Mouse (Mus musculus) skeletal muscle tissue, postnatal 0 days (tissue): ENCODE results near the gene Olfr1220. TPM values are rescaled to one million over a fixed set of nuclear protein-coding genes. Genes with fewer than 3 reads are reported as not detected.

ENCODE experiments used
- polyA plus RNA-seq: library from polyadenylated mRNA; unstranded; fragments of >200 nt; fragmentation: Nextera tagmentation; extraction: Ambion mirVana; gene quantifications from 2 replicates; pipeline ENCODE4 v1.2.1, GENCODE M21; 2015

Gene Olfr1220
- polyA plus RNA-seq: not detected in 2 replicates

GRCm38 (mm10) chr2:89106735-89107134, at the start of gene Olfr1220:
Gene Olfr1220 (minus strand): TSS chr2:89106835.

GRCm38 (mm10) chr2:89151460-89151859, 44.8 kb upstream of the Olfr1220 start, which contains the start of gene Olfr1223:
Gene Olfr1223 (minus strand): TSS chr2:89151560.

DNA sequence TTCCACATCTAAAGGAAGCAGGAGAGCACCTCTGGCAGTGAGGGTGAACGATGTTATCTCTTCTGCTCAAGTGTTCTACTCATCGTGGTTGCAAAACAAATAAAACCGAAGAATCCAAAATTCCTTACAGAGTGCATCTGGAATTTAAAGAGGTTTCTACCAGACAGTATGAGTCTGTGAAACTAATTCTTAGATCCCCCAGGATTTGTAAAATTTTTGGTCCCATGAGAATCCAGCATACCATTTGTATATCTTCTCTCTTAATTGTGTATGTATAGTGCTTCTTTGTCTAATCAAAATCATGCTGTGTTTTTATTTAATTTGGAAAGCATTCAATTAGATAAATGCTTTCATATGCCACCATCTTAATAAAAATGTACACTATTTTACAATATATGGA, 26.3 kb upstream of the Olfr1220 start, which contains the start of gene Olfr1222:
Gene Olfr1222, minus strand, starts transcription at position 101 of the 400 bp plus-strand sequence.

GRCm38 (mm10) chr2:89117183-89117582, 10.5 kb upstream of the Olfr1220 start, which contains the start of gene Olfr1221:
Gene Olfr1221 (minus strand): TSS chr2:89117283.

DNA sequence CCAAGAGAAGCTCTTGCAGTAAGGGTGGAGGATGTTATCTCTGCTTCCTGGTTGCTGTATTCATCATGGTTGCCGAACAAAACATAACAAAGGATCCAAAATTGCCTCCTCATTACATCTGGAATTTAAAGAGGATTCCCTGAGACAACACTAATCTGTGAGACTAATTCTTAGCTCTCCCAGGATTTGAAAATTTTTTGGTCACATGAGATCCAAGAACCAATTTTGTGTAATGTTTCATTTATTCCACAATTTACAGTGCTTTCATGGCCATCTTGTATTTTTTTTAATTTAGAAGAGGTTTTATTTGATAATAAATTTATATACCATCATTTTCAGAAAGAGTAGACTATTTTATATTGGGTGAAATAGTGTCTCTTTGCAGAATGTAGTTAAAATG, 23.2 kb downstream of the Olfr1220 start, which contains the start of gene Olfr1219:
Gene Olfr1219, minus strand, starts transcription at position 101 of the 400 bp plus-strand sequence.

GRCm38 (mm10) chr2:89061087-89061486, 45.5 kb downstream of the Olfr1220 start, which contains the start of gene Olfr1218:
Gene Olfr1218 (minus strand): TSS chr2:89061187.

Other genes starting within 250 kb of the Olfr1220 start
- not detected in 2 replicates for gene Olfr1206, start 243.6 kb downstream of the Olfr1220 start, polyA plus RNA-seq
- gene Olfr1208, start 204.5 kb downstream of the Olfr1220 start, polyA plus RNA-seq: not detected in 2 replicates
- gene Olfr1209, start 191.7 kb downstream of the Olfr1220 start, polyA plus RNA-seq: not detected in 2 replicates
- gene Olfr1211, start 168.7 kb downstream of the Olfr1220 start, polyA plus RNA-seq: not detected in 2 replicates
- not detected in 2 replicates for gene Olfr1212, start 152.9 kb downstream of the Olfr1220 start, polyA plus RNA-seq
- gene Gm13762, start 126.6 kb downstream of the Olfr1220 start, polyA plus RNA-seq: not detected in 2 replicates
- not detected in 2 replicates for gene Olfr1214, start 114.2 kb downstream of the Olfr1220 start, polyA plus RNA-seq
- not detected in 2 replicates for gene Olfr1215, start 99.9 kb downstream of the Olfr1220 start, polyA plus RNA-seq
- not detected in 2 replicates for gene Olfr1216, start 88.5 kb downstream of the Olfr1220 start, polyA plus RNA-seq
- not detected in 2 replicates for gene Olfr1217, start 74.8 kb downstream of the Olfr1220 start, polyA plus RNA-seq
- not detected in 2 replicates for gene Olfr1218, start 45.6 kb downstream of the Olfr1220 start, polyA plus RNA-seq
- not detected in 2 replicates for gene Olfr1219, start 23.3 kb downstream of the Olfr1220 start, polyA plus RNA-seq
- gene Olfr1221, start 10.4 kb upstream of the Olfr1220 start, polyA plus RNA-seq: not detected in 2 replicates
- gene Olfr1222, start 26.2 kb upstream of the Olfr1220 start, polyA plus RNA-seq: not detected in 2 replicates
- gene Olfr1223, start 44.7 kb upstream of the Olfr1220 start, polyA plus RNA-seq: not detected in 2 replicates
- not detected in 2 replicates for gene Olfr1224-ps1, start 57.3 kb upstream of the Olfr1220 start, polyA plus RNA-seq
- gene Olfr1225, start 67.8 kb upstream of the Olfr1220 start, polyA plus RNA-seq: not detected in 2 replicates
- gene Olfr1226, start 93.2 kb upstream of the Olfr1220 start, polyA plus RNA-seq: not detected in 2 replicates
- not detected in 2 replicates for gene Olfr1228, start 147.2 kb upstream of the Olfr1220 start, polyA plus RNA-seq
- gene Olfr1229, start 181.2 kb upstream of the Olfr1220 start, polyA plus RNA-seq: not detected in 2 replicates
- gene Olfr1230, start 190.4 kb upstream of the Olfr1220 start, polyA plus RNA-seq: not detected in 2 replicates
- not detected in 2 replicates for gene Olfr1231, start 200.2 kb upstream of the Olfr1220 start, polyA plus RNA-seq
- not detected in 2 replicates for gene Olfr1232, start 222.8 kb upstream of the Olfr1220 start, polyA plus RNA-seq
- gene Olfr1233, start 235.6 kb upstream of the Olfr1220 start, polyA plus RNA-seq: not detected in 2 replicates